Mouse (Mus musculus): ENCODE measurements at regions not wholly inside any gene's neighbourhood (a gene's known extent, or its start where the extent isn't known, plus 50 kb on each side); places are given as distances from the start of the nearest gene placed in this dataset.

GRCm38 (mm10) chr11:41728839-41729238 is 271.8 kb downstream of the Gabrg2 start:
- TF ChIP-seq CTCF (IDR thresholded peaks at IDR 0.05; ENCODE audit: extremely low read depth, insufficient read depth, low read length) (no peak), POLR2A (IDR thresholded peaks at IDR 0.05; ENCODE audit: extremely low read depth, insufficient read depth, low read length) (no peak)
